Mouse (Mus musculus) spleen, postnatal 14 days (tissue): ENCODE measurements around the gene Tada3.

Experiments
- DNase-seq, 2 experiments: peaks; one replicate each; pipeline ENCODE4 v3.0.0; 2021 to 2022; ENCODE audit warnings: low spot score in 2 of 2

Gene Tada3

GRCm38 (mm10) chr6:113377496-113378385 is at the start of gene Tada3, which contains the start of gene Arpc4:
Gene Tada3, minus strand, starts transcription at chr6:113377883.
Gene Arpc4, plus strand, starts transcription at chr6:113378115.
- peak; percentile 86 to 87 for DNase-seq

GRCm38 (mm10) chr6:113427397-113427796 is 49.7 kb upstream of the Tada3 start:
- peak in 1 of 2 experiments; percentile 50 for DNase-seq

- DNase-seq = no peak
Observed at GRCm38 (mm10) chr6:113426696-113427095, 49.0 kb upstream of the Tada3 start.

GRCm38 (mm10) chr6:113424187-113424586 is 46.5 kb upstream of the Tada3 start:
- no peak for DNase-seq

GRCm38 (mm10) chr6:113423000-113423399 is 45.3 kb upstream of the Tada3 start:
- no peak for DNase-seq

GRCm38 (mm10) chr6:113419199-113419587 is 41.5 kb upstream of the Tada3 start, which contains the start of gene Rpusd3:
Gene Rpusd3, minus strand, starts transcription at chr6:113419340.
- DNase-seq = peak; percentile 99

GRCm38 (mm10) chr6:113418441-113419198 is 40.9 kb upstream of the Tada3 start:
- DNase-seq = peak in 1 of 2 experiments; percentile 24

GRCm38 (mm10) chr6:113416416-113416815 is 38.7 kb upstream of the Tada3 start:
- no peak for DNase-seq

GRCm38 (mm10) chr6:113410001-113410400 is 32.3 kb upstream of the Tada3 start:
- DNase-seq = no peak

GRCm38 (mm10) chr6:113406683-113407082 is 29.0 kb upstream of the Tada3 start:
- DNase-seq = no peak

- no peak for DNase-seq
Observed at GRCm38 (mm10) chr6:113405483-113405882, 27.8 kb upstream of the Tada3 start.

GRCm38 (mm10) chr6:113404649-113405448 is 27.2 kb upstream of the Tada3 start:
- no peak for DNase-seq

- no peak for DNase-seq
Observed at GRCm38 (mm10) chr6:113402094-113402493, 24.4 kb upstream of the Tada3 start.

- DNase-seq = no peak
Observed at GRCm38 (mm10) chr6:113396270-113397030, 18.8 kb upstream of the Tada3 start.

- no peak for DNase-seq
Observed at GRCm38 (mm10) chr6:113395501-113395900, 17.8 kb upstream of the Tada3 start.

- DNase-seq = no peak
Observed at GRCm38 (mm10) chr6:113394811-113395210, 17.1 kb upstream of the Tada3 start.

GRCm38 (mm10) chr6:113393951-113394350 is 16.3 kb upstream of the Tada3 start:
- no peak for DNase-seq

- DNase-seq = no peak
Observed at GRCm38 (mm10) chr6:113392387-113393071, 14.8 kb upstream of the Tada3 start.

- no peak for DNase-seq
Observed at GRCm38 (mm10) chr6:113392015-113392386, 14.3 kb upstream of the Tada3 start.

- DNase-seq = no peak
Observed at GRCm38 (mm10) chr6:113390715-113391114, 13.0 kb upstream of the Tada3 start.
